Mouse (Mus musculus) layer of hippocampus, adult 6 months (tissue): ENCODE measurements around the gene Ifi27l2b. TPM values are rescaled to one million over a fixed set of nuclear protein-coding genes. Genes with fewer than 3 reads are reported as not detected.

Source experiments
- long read RNA-seq, 2 experiments: library from polyadenylated mRNA; unstranded; transcript quantifications; one replicate each; pipeline ENCODE4 v2.0.0; 2019 to 2020
- polyA plus RNA-seq: library from polyadenylated mRNA; unstranded; fragments of <200 nt; fragmentation: Nextera tagmentation; gene quantifications from 2 replicates; pipeline ENCODE4 v1.2.3, GENCODE M21; 2021

Ifi27l2b gene
- polyA plus RNA-seq: not detected in 2 replicates
- long read RNA-seq, experiment 1: 0 reads
- long read RNA-seq, experiment 2: 0 reads

GRCm38 (mm10) chr12:103457140-103457539 lies at the start of gene Ifi27l2b:
Gene Ifi27l2b, minus strand, starts transcription at chr12:103457223.

DNA sequence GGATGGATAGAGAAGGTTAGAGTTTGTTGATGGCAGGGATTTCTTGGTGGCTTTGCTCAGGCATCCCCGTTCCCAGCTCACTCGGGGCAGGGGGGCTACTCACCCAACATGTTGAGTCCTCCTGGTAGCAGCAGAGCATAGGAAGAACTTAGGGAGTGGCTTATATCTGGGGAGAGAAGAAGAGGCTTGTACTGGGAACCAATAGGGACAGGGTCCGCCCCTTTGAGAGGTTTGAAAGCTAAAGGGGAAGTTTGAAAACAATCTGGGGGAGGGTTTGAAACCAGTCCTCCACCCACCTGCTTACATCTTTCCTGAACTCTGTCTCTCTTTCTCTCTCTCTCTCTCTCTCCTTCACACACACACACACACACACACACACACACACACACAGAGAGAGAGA lies 13.5 kb downstream of the Ifi27l2b start, which contains the start of gene Ifi27l2a:
Gene Ifi27l2a (minus strand): TSS at position 157 of the 400 bp plus-strand sequence.

GRCm38 (mm10) chr12:103433986-103434731 lies 22.9 kb downstream of the Ifi27l2b start, which contains the start of gene Ifi27:
Gene Ifi27, plus strand, starts transcription at chr12:103434211.

DNA sequence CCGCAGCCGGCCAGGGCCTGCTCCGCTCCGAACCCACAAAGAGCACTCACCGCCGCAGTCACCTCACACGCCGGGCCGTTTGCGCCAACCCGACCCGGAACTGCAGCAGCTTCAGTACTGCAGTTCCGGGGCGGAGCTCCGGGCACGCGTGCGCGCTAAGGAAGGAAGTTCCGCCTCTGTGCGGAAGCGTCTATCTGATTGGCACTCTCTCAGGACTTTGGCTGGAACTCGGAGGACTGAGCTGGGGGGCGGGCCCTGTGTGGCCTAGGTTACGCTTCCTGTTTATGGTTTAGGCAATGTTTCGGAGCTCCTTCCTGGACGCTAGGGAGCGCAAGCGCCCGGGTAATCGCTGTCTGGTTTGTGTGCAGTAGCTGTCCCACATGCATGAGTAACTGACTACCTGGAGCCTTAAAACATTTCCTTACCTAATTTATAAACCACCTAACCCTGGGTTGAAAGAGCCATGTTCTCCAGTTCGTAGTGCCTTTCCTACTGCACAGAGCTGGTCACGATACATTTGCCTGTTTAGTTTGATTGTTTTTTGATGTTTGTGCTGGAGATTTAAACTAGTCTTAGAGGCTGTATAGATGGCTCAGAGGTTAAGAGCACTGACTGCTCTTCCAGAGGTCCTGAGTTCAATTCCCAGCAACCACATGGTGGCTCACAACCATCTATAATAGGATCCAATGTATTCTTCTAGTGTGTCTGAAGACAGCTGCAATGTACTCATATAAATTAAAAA lies 31.1 kb downstream of the Ifi27l2b start, which contains the start of gene Ddx24:
Gene Ddx24 (minus strand): TSS at position 102 of the 742 bp plus-strand sequence.

GRCm38 (mm10) chr12:103407720-103408119 lies 49.3 kb downstream of the Ifi27l2b start, which contains the start of gene 9330161L09Rik:
Gene 9330161L09Rik, minus strand, starts transcription at chr12:103407820.

Other genes with a start within 250 kb of the Ifi27l2b start
- gene Prima1, start 215.1 kb downstream of the Ifi27l2b start, polyA plus RNA-seq: 2.1 TPM in 2 replicates
- 2.2 and 3.4 TPM in 2 replicates for gene Fam181a, start 146.2 kb downstream of the Ifi27l2b start, polyA plus RNA-seq
- 1.8 and 2.1 TPM in 2 replicates for gene Asb2, start 101.2 kb downstream of the Ifi27l2b start, polyA plus RNA-seq
- 29.6 and 30.0 TPM in 2 replicates for gene Otub2, start 68.5 kb downstream of the Ifi27l2b start, polyA plus RNA-seq
- 0.19 and 0.38 TPM in 2 replicates for gene 9330161L09Rik, start 49.4 kb downstream of the Ifi27l2b start, polyA plus RNA-seq
- gene Ddx24, start 31.4 kb downstream of the Ifi27l2b start, polyA plus RNA-seq: 288 and 319 TPM in 2 replicates
- 143 and 254 TPM in 2 replicates for gene Ifi27, start 23.0 kb downstream of the Ifi27l2b start, polyA plus RNA-seq
- 21.0 and 37.1 TPM in 2 replicates for gene Ifi27l2a, start 13.5 kb downstream of the Ifi27l2b start, polyA plus RNA-seq
- gene Ppp4r4, start 75.1 kb upstream of the Ifi27l2b start, polyA plus RNA-seq: 9.5 and 10.3 TPM in 2 replicates
- gene Serpina10, start 174.2 kb upstream of the Ifi27l2b start, polyA plus RNA-seq: not detected in 2 replicates
- gene Serpina6, start 200.0 kb upstream of the Ifi27l2b start, polyA plus RNA-seq: not detected in 2 replicates
- gene Serpina16, start 218.9 kb upstream of the Ifi27l2b start, polyA plus RNA-seq: not detected in 2 replicates
- gene Serpina1f, start 238.3 kb upstream of the Ifi27l2b start, polyA plus RNA-seq: not detected in 2 replicates